Mouse (Mus musculus) MEL (cell line): ENCODE measurements around the gene Kctd2. TPM values are rescaled to one million over a fixed set of nuclear protein-coding genes. Genes with fewer than 3 reads are reported as not detected.

ENCODE experiments used
- DNase-seq: peaks from one replicate; pipeline ENCODE4 v3.0.0; 2011; ENCODE audit warnings: low read depth, low spot score
- H3K27ac ChIP-seq: 2 replicates; pipeline ENCODE4 v1.5.1; 2012; ENCODE audit warnings: low read depth, mild to moderate bottlenecking, control low read depth, low read length, moderate library complexity; ENCODE audit not compliant: control insufficient read depth
- H3K27me3 ChIP-seq, 2 experiments: fragments of 150-350 bp in 1 of 2; sonication (generic) in 1 of 2; 2 replicates each; pipeline ENCODE4 v1.6.1; 2012; ENCODE audit warnings: low read length in 2 of 2, mild to moderate bottlenecking in 2 of 2, improper control_type of control experiment in 1 of 2, moderate library complexity in 1 of 2; ENCODE audit not compliant: insufficient read depth in 2 of 2, control insufficient read depth in 1 of 2
- H3K36me3 ChIP-seq, 2 experiments: 2 replicates each; pipeline ENCODE4 v1.6.1; 2012 to 2014; ENCODE audit warnings: low read length in 2 of 2, improper control_type of control experiment in 1 of 2, inconsistent platforms in 1 of 2, mild to moderate bottlenecking in 1 of 2; ENCODE audit not compliant: insufficient read depth in 2 of 2, control insufficient read depth in 1 of 2
- H3K4me1 ChIP-seq, 2 experiments: fragments of 150-350 bp in 1 of 2; sonication (generic) in 1 of 2; 2 replicates each; pipeline ENCODE4 v1.6.1; 2012; ENCODE audit warnings: low read length in 2 of 2, improper control_type of control experiment in 1 of 2, mild to moderate bottlenecking in 1 of 2; ENCODE audit not compliant: insufficient read depth in 2 of 2, control insufficient read depth in 1 of 2
- H3K4me3 ChIP-seq, 2 experiments: fragments of 150-350 bp in 1 of 2; sonication (generic) in 1 of 2; 2 replicates each; pipeline ENCODE4 v1.5.1; 2012; ENCODE audit warnings: low read depth in 2 of 2, low read length in 2 of 2, mild to moderate bottlenecking in 2 of 2, moderate library complexity in 2 of 2, control low read depth in 1 of 2, improper control_type of control experiment in 1 of 2; ENCODE audit not compliant: control insufficient read depth in 1 of 2, insufficient read depth in 1 of 2
- H3K79me2 ChIP-seq: 2 replicates; pipeline ENCODE4 v1.6.1; 2012; ENCODE audit warnings: mild to moderate bottlenecking, low read length, moderate library complexity; ENCODE audit not compliant: control insufficient read depth, poor library complexity, insufficient read depth
- H3K9ac ChIP-seq: 2 replicates; pipeline ENCODE4 v1.6.1; 2012; ENCODE audit warnings: low read depth, mild to moderate bottlenecking, control low read depth, low read length, moderate library complexity; ENCODE audit not compliant: control insufficient read depth, poor library complexity, severe bottlenecking
- H3K9me3 ChIP-seq: fragments of 150-350 bp; sonication (generic); replicated peaks from 2 replicates; pipeline ENCODE4 v1.6.1; 2012; ENCODE audit warnings: mild to moderate bottlenecking, low read length, improper control_type of control experiment, moderate library complexity; ENCODE audit not compliant: insufficient read depth
- CHD1 ChIP-seq: IDR thresholded peaks from 2 replicates; pipeline ENCODE4 v1.6.1; 2012; ENCODE audit warnings: low read depth, mild to moderate bottlenecking, inconsistent platforms, low read length, improper control_type of control experiment
- CTCF ChIP-seq, 3 experiments: IDR thresholded peaks in 2 of 3; conservative IDR thresholded peaks in 1 of 3; 2 replicates each; pipeline ENCODE4 v1.5.1; 2011 to 2012; ENCODE audit warnings: low read length in 3 of 3, low read depth in 2 of 3, mild to moderate bottlenecking in 2 of 3, improper control_type of control experiment in 1 of 3, inconsistent platforms in 1 of 3, mixed read lengths in 1 of 3, moderate library complexity in 1 of 3; ENCODE audit not compliant: control insufficient read depth in 1 of 3, insufficient read depth in 1 of 3, poor library complexity in 1 of 3, severe bottlenecking in 1 of 3
- E2F4 ChIP-seq: IDR thresholded peaks from 2 replicates; pipeline ENCODE4 v1.6.1; 2011; ENCODE audit warnings: low read depth, low read length, improper control_type of control experiment, borderline replicate concordance
- ELF1 ChIP-seq: IDR thresholded peaks from 2 replicates; pipeline ENCODE4 v1.6.1; 2014; ENCODE audit warnings: low read depth, mild to moderate bottlenecking, inconsistent platforms, low read length, improper control_type of control experiment, moderate library complexity
- EP300 ChIP-seq, 2 experiments: IDR thresholded peaks; 2 replicates each; pipeline ENCODE4 v1.6.1; 2011; ENCODE audit warnings: improper control_type of control experiment in 2 of 2, low read length in 2 of 2, low read depth in 1 of 2, mild to moderate bottlenecking in 1 of 2
- GABPA ChIP-seq: IDR thresholded peaks from 2 replicates; pipeline ENCODE4 v1.6.1; 2012; ENCODE audit warnings: low read depth, mild to moderate bottlenecking, inconsistent platforms, low read length, improper control_type of control experiment, moderate library complexity
- HCFC1 ChIP-seq: IDR thresholded peaks from 2 replicates; pipeline ENCODE4 v1.6.1; 2012; ENCODE audit warnings: low read depth, mild to moderate bottlenecking, inconsistent platforms, low read length, improper control_type of control experiment, moderate library complexity
- MAX ChIP-seq: IDR thresholded peaks from 2 replicates; pipeline ENCODE4 v1.6.1; 2011; ENCODE audit warnings: low read length, improper control_type of control experiment
- MAZ ChIP-seq: IDR thresholded peaks from 2 replicates; pipeline ENCODE4 v1.6.1; 2012; ENCODE audit warnings: low read depth, mild to moderate bottlenecking, inconsistent platforms, low read length, improper control_type of control experiment
- MXI1 ChIP-seq: IDR thresholded peaks from 2 replicates; pipeline ENCODE4 v1.6.1; 2011; ENCODE audit warnings: mild to moderate bottlenecking, low read depth, low read length, improper control_type of control experiment
- NRF1 ChIP-seq: IDR thresholded peaks from 2 replicates; pipeline ENCODE4 v1.6.1; 2014; ENCODE audit warnings: low read depth, mild to moderate bottlenecking, inconsistent platforms, low read length, improper control_type of control experiment, moderate library complexity; ENCODE audit not compliant: poor library complexity, insufficient read depth, severe bottlenecking
- POLR2A ChIP-seq, 2 experiments: IDR thresholded peaks; 2 replicates each; pipeline ENCODE4 v1.6.1; 2011 to 2012; ENCODE audit warnings: low read length in 2 of 2, mild to moderate bottlenecking in 2 of 2, control low read depth in 1 of 2, improper control_type of control experiment in 1 of 2, low read depth in 1 of 2, moderate library complexity in 1 of 2; ENCODE audit not compliant: control insufficient read depth in 1 of 2, insufficient read depth in 1 of 2, poor library complexity in 1 of 2
- SIN3A ChIP-seq: IDR thresholded peaks from 2 replicates; pipeline ENCODE4 v1.6.1; 2012; ENCODE audit warnings: low read length, improper control_type of control experiment, inconsistent platforms
- TAL1 ChIP-seq: IDR thresholded peaks from 2 replicates; pipeline ENCODE4 v1.6.1; 2012; ENCODE audit warnings: mild to moderate bottlenecking, inconsistent platforms, low read length, moderate library complexity, mixed read lengths
- TBP ChIP-seq: IDR thresholded peaks from 2 replicates; pipeline ENCODE4 v1.8.0; 2011; ENCODE audit warnings: low read depth, low read length, improper control_type of control experiment
- UBTF ChIP-seq: IDR thresholded peaks from 2 replicates; pipeline ENCODE4 v1.6.1; 2012; ENCODE audit warnings: low read depth, mild to moderate bottlenecking, inconsistent platforms, low read length, improper control_type of control experiment, moderate library complexity, borderline replicate concordance; ENCODE audit not compliant: insufficient read depth
- polyA plus RNA-seq, 2 experiments: library from polyadenylated mRNA; stranded (reverse) in 1 of 2; unstranded in 1 of 2; fragments of >175 nt in 1 of 2; fragments of >200 nt in 1 of 2; gene quantifications; 2 replicates each; pipeline versions ENCODE4 v1.2.1 to v1.2.4; 2012; ENCODE audit warnings: low replicate concordance in 2 of 2, low read depth in 1 of 2; ENCODE audit not compliant: insufficient read length in 2 of 2, insufficient read depth in 1 of 2, missing spikeins in 1 of 2
- total RNA-seq: library from RNA; depleted of rRNA; stranded (reverse); fragments of 300-350 nt; gene quantifications from 2 replicates; pipeline ENCODE4 v1.2.3, GENCODE M21; 2012

The Kctd2 gene
- total and polyA plus RNA-seq, 3 experiments: 13.2 to 20.6 TPM; not detected in 1

- Histone ChIP-seq H3K36me3 (peaks cover 0 to 23% of the 10 kb centered on the region in 2 experiments; a peak in 2 of 4 replicates), H3K79me2 (peaks cover 30% of the 10 kb centered on the region), H3K27ac (peak overlapping the region; percentile 41; the same call in 1 of the 2 replicates), H3K4me1 (peaks cover 0 to 18% of the 10 kb centered on the region in 2 experiments; a peak in 3 of 4 replicates), H3K9ac (peak overlapping the region; percentile 90), H3K4me3 (peak overlapping the region; percentile 95 to 97)
- DNase-seq: peak; percentile 65
- TF ChIP-seq MXI1 (peak; percentile 28; the same call in 1 of the 2 replicates), ELF1 (0 out of 2 replicates have a peak, but pooled peaks have one; percentile 2), GABPA (no peak), HCFC1 (no peak), POLR2A (IDR thresholded peaks at IDR 0.05; ENCODE audit: control insufficient read depth in 1 of 2, insufficient read depth in 1 of 2, low read depth in 1 of 2, low read length in 2 of 2, poor library complexity in 1 of 2) (peak in 1 of 2 experiments; percentile 7; a peak in 1 of 4 replicates), CTCF (IDR thresholded peaks at IDR 0.05 in 2 of 3, conservative IDR thresholded peaks at IDR 0.05 in 1 of 3; ENCODE audit: control insufficient read depth in 1 of 3, insufficient read depth in 1 of 3, low read depth in 2 of 3, low read length in 3 of 3, poor library complexity in 1 of 3, severe bottlenecking in 1 of 3) (0 out of 6 replicates have a peak, but pooled peaks of 1 of the 3 experiments have one; percentile 3), EP300 (IDR thresholded peaks at IDR 0.05; ENCODE audit: low read depth in 1 of 2, low read length in 2 of 2) (0 out of 4 replicates have a peak, but pooled peaks of 1 of the 2 experiments have one; percentile 8), MAZ (peak; percentile 66), NRF1 (no peak), CHD1 (peak; percentile 93; the same call in 1 of the 2 replicates), SIN3A (0 out of 2 replicates have a peak, but pooled peaks have one; percentile 6), UBTF (0 out of 2 replicates have a peak, but pooled peaks have one; percentile 38), MAX (peak; percentile 25)
- TF ChIP-seq, all 39 proteins: peak for 10
- Histone ChIP-seq H3K9me3 (no peaks in the 10 kb centered on the region), H3K27me3 (no peaks in the 10 kb centered on the region)
Observed at GRCm38 (mm10) chr11:115420336-115421190, 635 bp downstream of the Kctd2 start.

GRCm38 (mm10) chr11:115421328-115421727 is 1.4 kb downstream of the Kctd2 start:
- no peaks in the 10 kb centered on the region for H3K9me3 ChIP-seq
- TF ChIP-seq E2F4 (no peak), TBP (no peak), CHD1 (no peak), TAL1 (no peak), ELF1 (no peak), POLR2A (IDR thresholded peaks at IDR 0.05; ENCODE audit: control insufficient read depth in 1 of 2, insufficient read depth in 1 of 2, low read depth in 1 of 2, low read length in 2 of 2, poor library complexity in 1 of 2) (no peak)
- peaks cover 0 to 23% of the 10 kb centered on the region in 2 experiments; a peak in 2 of 4 replicates for H3K36me3 ChIP-seq
- H3K9ac ChIP-seq: no peak overlapping the region
- H3K27me3 ChIP-seq: no peaks in the 10 kb centered on the region
- H3K27ac ChIP-seq: no peak overlapping the region
- no peak for DNase-seq
- peak overlapping the region in 1 of 2 experiments; percentile 95; a peak in 1 of 4 replicates for H3K4me3 ChIP-seq
- H3K4me1 ChIP-seq: peaks cover 0 to 18% of the 10 kb centered on the region in 2 experiments; a peak in 3 of 4 replicates
- H3K79me2 ChIP-seq: peaks cover 30% of the 10 kb centered on the region
